Mouse (Mus musculus) lung, embryonic 16.5 days (tissue): ENCODE measurements around the gene Sh3gl3. TPM values are rescaled to one million over a fixed set of nuclear protein-coding genes. Genes with fewer than 3 reads are reported as not detected.

Experiments
- ATAC-seq: fragments of 200-750 bp; cut with Nextera tagmentation; 2 replicates; pipeline ENCODE4 v1.8.0; 2017; ENCODE audit warnings: low read depth, mild to moderate bottlenecking, moderate library complexity
- H3K27ac ChIP-seq: fragments of 300-500 bp; sonication (generic); 2 replicates; pipeline ENCODE4 v1.5.1; 2014; ENCODE audit warnings: mild to moderate bottlenecking, control low read depth, low read length
- H3K27me3 ChIP-seq: fragments of 300-500 bp; sonication (generic); 2 replicates; pipeline ENCODE4 v1.6.1; 2014; ENCODE audit warnings: low read depth, low read length, mixed read lengths; ENCODE audit not compliant: control insufficient read depth, insufficient read depth
- H3K36me3 ChIP-seq: fragments of 300-500 bp; sonication (generic); 2 replicates; pipeline ENCODE4 v1.6.1; 2014; ENCODE audit warnings: low read length; ENCODE audit not compliant: control insufficient read depth, insufficient read depth
- H3K4me1 ChIP-seq: fragments of 300-500 bp; sonication (generic); replicated peaks from 2 replicates; pipeline ENCODE4 v1.6.1; 2014; ENCODE audit warnings: low read length, mixed read lengths; ENCODE audit not compliant: control insufficient read depth, insufficient read depth
- H3K4me2 ChIP-seq: fragments of 300-500 bp; sonication (generic); 2 replicates; pipeline ENCODE4 v1.6.1; 2014; ENCODE audit warnings: low read depth, low read length, control low read depth
- H3K4me3 ChIP-seq: fragments of 300-500 bp; sonication (generic); 2 replicates; pipeline ENCODE4 v1.5.1; 2014; ENCODE audit warnings: mild to moderate bottlenecking, low read length, control low read depth
- H3K9ac ChIP-seq: fragments of 300-500 bp; sonication (generic); 2 replicates; pipeline ENCODE4 v1.6.1; 2014; ENCODE audit warnings: low read length, control low read depth
- H3K9me3 ChIP-seq: fragments of 300-500 bp; sonication (generic); 2 replicates; pipeline ENCODE4 v1.6.1; 2016; ENCODE audit warnings: low read length; ENCODE audit not compliant: control insufficient read depth
- WGBS: fragments of 180-500 bp; shearing (Covaris S2); extraction: QIAGEN DNeasy Blood & Tissue Kit; methylation state at CpG from one replicate; pipeline ENCODE4 v1.1.7; 2014; 5-methylcytosine and 5-hydroxymethylcytosine counted together
- polyA plus RNA-seq: library from polyadenylated mRNA; unstranded; fragments of >200 nt; fragmentation: Nextera tagmentation; extraction: Ambion mirVana; gene quantifications from 2 replicates; pipeline ENCODE4 v1.2.1, GENCODE M21; 2015

The Sh3gl3 gene
- polyA plus RNA-seq, 1 experiment from 2014 or later = 2.9 TPM

DNA sequence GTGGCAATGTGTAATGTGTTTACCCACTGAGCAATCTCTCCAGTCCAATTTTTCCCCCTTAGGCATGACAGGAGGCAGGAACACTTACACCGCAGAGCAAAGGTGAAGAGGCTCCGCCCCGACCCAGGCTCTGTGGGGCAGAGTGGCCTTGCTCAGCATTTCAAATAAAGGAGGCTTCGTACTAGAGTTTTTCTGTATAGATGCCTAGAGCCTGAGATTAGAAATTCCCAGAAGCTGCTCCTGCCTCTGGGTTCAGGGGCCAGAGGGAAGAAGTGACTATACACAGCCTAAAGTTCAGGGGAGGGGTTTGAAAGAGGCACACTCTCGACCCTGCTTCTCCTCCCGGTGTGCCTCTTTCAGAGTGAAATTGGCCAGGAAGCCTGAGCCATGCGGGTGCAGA is 59.6 kb downstream of the Sh3gl3 start:
- H3K9ac ChIP-seq = no peak overlapping the region
- no peak overlapping the region for H3K4me3 ChIP-seq
- H3K4me2 ChIP-seq = no peak overlapping the region
- H3K36me3 ChIP-seq = no peaks in the 10 kb centered on the region
- H3K9me3 ChIP-seq = no peaks in the 10 kb centered on the region
- no peak overlapping the region for H3K27ac ChIP-seq
- no peaks in the 10 kb centered on the region for H3K27me3 ChIP-seq
- WGBS = 65% methylated on average over 7 of the region's 7 CpGs
- peaks cover 3% of the 10 kb centered on the region; the same call in 1 of the 2 replicates for H3K4me1 ChIP-seq
- ATAC-seq = no peak

DNA sequence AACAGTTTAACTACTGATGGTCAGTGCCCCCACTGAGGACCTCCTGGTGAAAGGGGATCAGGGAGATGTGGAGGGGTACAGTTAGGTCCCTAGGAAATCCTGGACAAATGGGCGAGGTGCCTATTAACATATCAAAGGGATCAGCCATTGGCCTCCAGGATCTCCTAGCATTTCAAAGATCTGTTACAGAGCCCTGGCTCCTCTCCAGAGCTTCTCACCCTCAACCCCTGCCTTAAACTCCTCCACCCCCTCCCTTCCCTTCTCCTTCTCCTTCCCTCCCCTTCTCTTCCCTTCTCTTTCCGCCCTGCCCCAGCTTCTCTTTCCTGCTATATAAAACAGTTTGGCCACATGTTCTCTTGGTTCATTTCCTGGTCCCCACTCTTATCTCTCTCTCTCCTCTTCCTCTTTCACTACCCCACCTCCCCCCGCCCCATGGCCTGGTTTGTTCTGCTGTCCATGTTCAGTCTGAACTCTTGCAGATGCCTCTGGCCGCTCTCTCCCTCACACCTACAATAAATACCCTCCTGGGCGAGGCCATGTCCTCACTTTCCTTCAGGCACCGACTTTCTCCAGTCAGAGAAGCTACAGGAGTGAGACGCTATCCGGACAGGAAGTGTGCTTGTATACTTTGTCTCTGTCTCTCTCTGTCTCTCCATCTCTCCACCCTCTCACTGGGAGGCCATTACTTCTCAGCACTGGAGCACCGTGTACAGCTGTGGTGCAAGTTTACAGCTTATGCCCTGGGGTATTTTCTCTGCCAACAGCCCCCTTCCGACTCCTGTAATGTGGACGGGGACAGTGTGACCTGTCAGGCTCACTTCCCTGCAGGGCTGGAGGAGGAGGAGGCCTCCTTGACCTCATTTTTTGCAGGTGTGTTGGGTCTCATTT is 60.6 kb downstream of the Sh3gl3 start:
- no peak overlapping the region for H3K4me3 ChIP-seq
- no peak overlapping the region for H3K4me2 ChIP-seq
- H3K4me1 ChIP-seq = peaks cover 3% of the 10 kb centered on the region; the same call in 1 of the 2 replicates
- no peaks in the 10 kb centered on the region for H3K9me3 ChIP-seq
- H3K36me3 ChIP-seq = no peaks in the 10 kb centered on the region
- 43% methylated on average over 11 of the region's 11 CpGs for WGBS
- H3K9ac ChIP-seq = no peak overlapping the region
- no peak overlapping the region for H3K27ac ChIP-seq
- H3K27me3 ChIP-seq = no peaks in the 10 kb centered on the region
- no peak for ATAC-seq

DNA sequence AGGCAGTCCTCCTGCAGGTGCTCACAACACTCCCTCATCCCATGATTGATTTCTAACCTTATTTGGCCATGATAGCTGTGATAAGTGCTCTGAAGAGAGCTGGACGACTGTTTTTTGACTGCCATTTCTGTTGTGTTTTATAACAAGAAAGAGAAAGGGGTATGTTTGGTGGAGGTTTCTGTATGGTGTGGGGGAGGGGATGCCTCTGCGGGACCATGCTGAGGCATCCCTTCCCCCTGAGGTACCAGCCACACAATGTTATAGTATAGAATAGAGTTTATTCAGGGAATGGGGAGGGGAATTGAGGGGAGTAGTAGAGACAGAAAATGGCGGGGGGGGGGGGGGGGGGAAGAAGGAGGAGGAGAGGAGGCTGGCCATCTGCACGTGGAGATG is 61.3 kb downstream of the Sh3gl3 start:
- peaks cover 3% of the 10 kb centered on the region; the same call in 1 of the 2 replicates for H3K4me1 ChIP-seq
- H3K9ac ChIP-seq = no peak overlapping the region
- no peaks in the 10 kb centered on the region for H3K9me3 ChIP-seq
- H3K4me3 ChIP-seq = no peak overlapping the region
- no peak overlapping the region for H3K27ac ChIP-seq
- WGBS = 31% methylated on average over 3 of the region's 4 CpGs
- no peaks in the 10 kb centered on the region for H3K27me3 ChIP-seq
- H3K4me2 ChIP-seq = no peak overlapping the region
- H3K36me3 ChIP-seq = no peaks in the 10 kb centered on the region
- no peak for ATAC-seq

DNA sequence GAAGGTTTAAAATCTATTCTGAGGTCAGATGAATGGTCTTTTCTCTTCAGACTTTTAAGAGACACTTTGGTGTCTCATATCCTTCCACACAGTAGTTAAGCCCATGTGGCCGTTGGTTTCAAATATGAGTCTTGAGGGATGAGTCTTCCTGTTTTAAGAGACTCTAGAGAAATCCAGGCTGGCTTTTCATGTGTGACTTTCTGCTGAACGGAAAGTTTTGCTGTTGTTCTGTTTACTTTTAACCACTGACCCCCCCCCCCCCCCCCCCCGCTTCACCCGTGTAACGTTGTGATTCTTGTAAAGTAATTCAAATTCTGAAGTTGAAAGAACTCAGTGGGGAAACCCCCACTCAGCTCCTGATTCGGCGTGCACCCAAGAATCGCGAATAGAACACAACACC is 61.8 kb downstream of the Sh3gl3 start:
- H3K36me3 ChIP-seq = no peaks in the 10 kb centered on the region
- no peaks in the 10 kb centered on the region for H3K9me3 ChIP-seq
- ATAC-seq = no peak
- WGBS = 65% methylated on average over 8 of the region's 9 CpGs
- no peak overlapping the region for H3K4me3 ChIP-seq
- H3K4me1 ChIP-seq = peaks cover 3% of the 10 kb centered on the region; the same call in 1 of the 2 replicates
- H3K9ac ChIP-seq = no peak overlapping the region
- H3K27me3 ChIP-seq = no peaks in the 10 kb centered on the region
- no peak overlapping the region for H3K27ac ChIP-seq
- H3K4me2 ChIP-seq = no peak overlapping the region

DNA sequence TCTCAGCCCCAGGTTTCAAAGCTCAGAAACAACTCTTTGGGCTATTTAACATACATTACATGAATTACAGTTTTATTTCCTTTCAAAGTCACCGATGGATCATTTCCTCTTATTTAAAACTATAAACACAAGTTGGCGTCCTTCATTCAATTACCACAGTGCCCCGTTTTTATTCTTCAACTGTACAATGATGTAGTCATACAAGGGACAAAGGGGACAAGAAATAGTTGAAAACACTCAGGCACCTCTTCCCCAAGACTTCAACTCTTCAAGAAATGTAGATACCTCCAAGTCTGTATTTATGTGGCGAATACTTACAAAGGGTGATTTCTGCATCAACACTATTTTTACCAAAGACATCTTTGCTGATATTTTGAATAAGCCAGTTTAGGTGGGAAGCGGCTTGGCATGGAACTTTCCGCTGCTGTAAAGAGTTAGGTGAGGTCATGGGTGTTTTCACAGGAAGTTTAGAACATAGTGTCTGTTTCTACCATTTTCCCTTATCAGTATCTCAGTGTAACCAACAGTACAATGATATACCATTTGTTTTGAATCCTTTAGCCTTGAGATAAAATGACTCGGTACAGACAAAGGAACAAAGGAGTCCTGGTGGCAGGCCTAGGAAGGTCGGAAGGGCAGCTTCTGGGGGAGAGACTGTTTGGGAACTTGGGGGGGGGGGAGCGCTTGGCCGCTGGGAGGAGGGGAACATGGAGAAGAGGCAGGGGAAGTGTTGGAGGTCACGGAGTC is 62.7 kb downstream of the Sh3gl3 start:
- no peaks in the 10 kb centered on the region for H3K36me3 ChIP-seq
- H3K4me2 ChIP-seq = no peak overlapping the region
- H3K27me3 ChIP-seq = no peaks in the 10 kb centered on the region
- H3K4me1 ChIP-seq = peaks cover 3% of the 10 kb centered on the region; the same call in 1 of the 2 replicates
- H3K9me3 ChIP-seq = no peaks in the 10 kb centered on the region
- no peak overlapping the region for H3K9ac ChIP-seq
- no peak overlapping the region for H3K4me3 ChIP-seq
- no peak overlapping the region for H3K27ac ChIP-seq
- peak; percentile 17; the same call in 1 of the 2 replicates for ATAC-seq
- 52% methylated on average over 10 of the region's 11 CpGs for WGBS

DNA sequence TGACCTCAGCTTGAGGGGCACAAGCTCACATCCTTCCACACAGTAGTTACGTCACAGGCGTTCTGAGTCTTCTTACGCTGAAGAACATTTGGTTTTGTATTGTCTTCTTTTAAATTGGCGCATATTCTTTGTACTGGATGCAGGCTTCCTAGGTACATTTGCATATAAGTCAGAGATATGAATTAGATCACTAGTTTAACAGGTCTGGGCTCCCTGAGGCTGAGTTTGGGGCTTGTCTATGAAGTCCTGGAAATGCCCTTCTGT is 63.2 kb downstream of the Sh3gl3 start:
- Histone ChIP-seq H3K4me3 (no peak overlapping the region), H3K4me1 (peaks cover 3% of the 10 kb centered on the region; the same call in 1 of the 2 replicates), H3K4me2 (no peak overlapping the region), H3K9me3 (no peaks in the 10 kb centered on the region), H3K27ac (no peak overlapping the region), H3K27me3 (no peaks in the 10 kb centered on the region), H3K36me3 (no peaks in the 10 kb centered on the region), H3K9ac (no peak overlapping the region)
- WGBS = 66% methylated on average over 4 of the region's 4 CpGs
- ATAC-seq = no peak

DNA sequence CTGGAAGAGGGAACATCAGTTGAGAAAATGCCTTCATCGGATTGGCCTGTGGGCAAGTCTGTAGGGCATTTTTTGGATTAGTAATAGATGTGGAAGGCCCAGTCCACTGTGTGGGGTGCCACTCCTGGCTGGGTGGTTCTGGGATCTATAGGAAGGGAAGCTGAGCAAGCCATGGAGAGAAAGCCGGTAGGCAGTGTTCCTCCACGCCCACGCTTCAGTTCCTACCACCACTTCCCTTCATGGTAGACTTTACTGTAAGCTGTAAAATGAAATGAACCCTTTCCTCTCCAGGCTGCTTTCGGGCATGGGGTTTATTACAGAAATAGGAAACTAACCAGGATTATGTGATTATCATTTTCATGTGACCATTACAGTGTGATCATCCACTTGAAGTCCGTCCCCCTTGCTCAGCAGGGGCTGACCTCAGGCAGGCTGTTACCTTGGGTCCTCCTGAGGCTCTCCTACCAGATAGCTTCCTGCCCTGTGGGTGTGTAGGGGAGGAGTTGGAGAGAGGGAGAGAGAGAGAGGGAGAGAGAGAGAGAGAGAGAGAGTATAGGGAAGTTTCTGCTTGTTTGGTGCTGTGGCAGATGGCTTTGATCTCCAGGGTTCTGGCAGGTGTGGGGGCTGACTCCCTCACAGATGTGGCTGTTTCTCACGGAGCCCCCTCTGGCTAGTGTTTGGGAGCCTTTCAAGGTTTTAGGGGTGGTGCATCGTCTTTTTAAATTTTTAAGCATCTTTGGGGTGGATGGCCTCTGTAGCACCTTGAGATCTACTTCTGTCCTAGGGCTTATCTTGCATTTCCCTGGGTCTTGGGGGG is 67.0 kb downstream of the Sh3gl3 start:
- no peaks in the 10 kb centered on the region for H3K4me1 ChIP-seq
- H3K9me3 ChIP-seq = no peaks in the 10 kb centered on the region
- H3K4me2 ChIP-seq = no peak overlapping the region
- no peak overlapping the region for H3K27ac ChIP-seq
- no peaks in the 10 kb centered on the region for H3K36me3 ChIP-seq
- H3K9ac ChIP-seq = no peak overlapping the region
- H3K27me3 ChIP-seq = no peaks in the 10 kb centered on the region
- H3K4me3 ChIP-seq = no peak overlapping the region
- no peak for ATAC-seq
- WGBS = 49% methylated on average over 8 of the region's 8 CpGs

DNA sequence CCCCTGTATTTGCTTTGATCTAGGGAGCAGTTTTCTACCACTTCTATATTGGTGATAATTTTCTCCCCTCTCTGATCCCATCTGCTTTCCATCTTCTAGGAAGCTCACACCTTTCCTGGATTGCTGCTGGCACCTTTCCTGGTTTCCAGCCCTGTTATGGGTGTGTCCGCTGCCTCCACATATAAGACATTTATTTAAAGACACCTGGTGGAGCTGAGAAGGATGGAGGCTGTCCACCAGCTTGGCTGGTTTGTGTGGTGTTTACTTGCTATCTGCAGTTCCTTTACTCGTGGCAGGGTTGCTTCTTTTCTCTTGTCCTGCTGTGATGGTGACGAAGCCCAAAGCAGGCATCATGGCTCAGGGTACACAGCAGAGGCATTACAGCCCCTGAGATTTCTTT is 71.1 kb downstream of the Sh3gl3 start:
- no peaks in the 10 kb centered on the region for H3K4me1 ChIP-seq
- 74% methylated on average over 3 of the region's 3 CpGs for WGBS
- H3K9me3 ChIP-seq = no peaks in the 10 kb centered on the region
- no peak overlapping the region for H3K27ac ChIP-seq
- H3K27me3 ChIP-seq = no peaks in the 10 kb centered on the region
- H3K4me2 ChIP-seq = no peak overlapping the region
- ATAC-seq = no peak
- no peak overlapping the region for H3K4me3 ChIP-seq
- H3K9ac ChIP-seq = no peak overlapping the region
- H3K36me3 ChIP-seq = no peaks in the 10 kb centered on the region
